Mouse (Mus musculus) hindbrain, embryonic 14.5 days (tissue): ENCODE results near the gene Golm1. TPM values are rescaled to one million over a fixed set of nuclear protein-coding genes. Genes with fewer than 3 reads are reported as not detected.

Experiments
- ATAC-seq: fragments of 200-750 bp; cut with Nextera tagmentation; 2 replicates; pipeline ENCODE4 v1.8.0; 2017; ENCODE audit warnings: moderate number of reproducible peaks, mild to moderate bottlenecking, moderate TSS enrichment, moderate library complexity; ENCODE audit not compliant: low FRiP score
- DNase-seq: peaks from one replicate; pipeline ENCODE4 v3.0.0-alpha.2; 2015; ENCODE audit warnings: low spot score
- H3K27ac ChIP-seq: fragments of 300-500 bp; sonication (generic); 2 replicates; pipeline ENCODE4 v1.5.1; 2014; ENCODE audit warnings: mild to moderate bottlenecking, moderate library complexity
- H3K27me3 ChIP-seq: fragments of 300-500 bp; sonication (generic); 2 replicates; pipeline ENCODE4 v1.6.1; 2014; ENCODE audit warnings: mild to moderate bottlenecking, low read length, mixed read lengths; ENCODE audit not compliant: control insufficient read depth, insufficient read depth
- H3K36me3 ChIP-seq: fragments of 300-500 bp; sonication (generic); replicated peaks from 2 replicates; pipeline ENCODE4 v1.6.1; 2014; ENCODE audit not compliant: control insufficient read depth, insufficient read depth
- H3K4me1 ChIP-seq: fragments of 300-500 bp; sonication (generic); replicated peaks from 2 replicates; pipeline ENCODE4 v1.6.1; 2014; ENCODE audit warnings: antibody characterized with exemption, low read length, mixed read lengths; ENCODE audit not compliant: control insufficient read depth, insufficient read depth
- H3K4me2 ChIP-seq: fragments of 300-500 bp; sonication (generic); replicated peaks from 2 replicates; pipeline ENCODE4 v1.6.1; 2014; ENCODE audit warnings: mild to moderate bottlenecking, moderate library complexity
- H3K4me3 ChIP-seq: fragments of 300-500 bp; sonication (generic); replicated peaks from 2 replicates; pipeline ENCODE4 v1.5.1; 2014; ENCODE audit warnings: mild to moderate bottlenecking, low read length
- H3K9ac ChIP-seq: fragments of 300-500 bp; sonication (generic); 2 replicates; pipeline ENCODE4 v1.6.1; 2014
- H3K9me3 ChIP-seq: fragments of 300-500 bp; sonication (generic); 2 replicates; pipeline ENCODE4 v1.6.1; 2016; ENCODE audit warnings: low read length; ENCODE audit not compliant: control insufficient read depth
- WGBS: fragments of 180-500 bp; shearing (Covaris S2); extraction: QIAGEN DNeasy Blood & Tissue Kit; methylation state at CpG from one replicate; pipeline ENCODE4 v1.1.7; 2014; 5-methylcytosine and 5-hydroxymethylcytosine counted together
- polyA plus RNA-seq: library from polyadenylated mRNA; unstranded; fragments of >200 nt; fragmentation: Nextera tagmentation; extraction: Ambion mirVana; gene quantifications from 2 replicates; pipeline ENCODE4 v1.2.1, GENCODE M21; 2014

Golm1 gene
- polyA plus RNA-seq, 1 experiment from 2014 or later = 25.3 TPM

DNA sequence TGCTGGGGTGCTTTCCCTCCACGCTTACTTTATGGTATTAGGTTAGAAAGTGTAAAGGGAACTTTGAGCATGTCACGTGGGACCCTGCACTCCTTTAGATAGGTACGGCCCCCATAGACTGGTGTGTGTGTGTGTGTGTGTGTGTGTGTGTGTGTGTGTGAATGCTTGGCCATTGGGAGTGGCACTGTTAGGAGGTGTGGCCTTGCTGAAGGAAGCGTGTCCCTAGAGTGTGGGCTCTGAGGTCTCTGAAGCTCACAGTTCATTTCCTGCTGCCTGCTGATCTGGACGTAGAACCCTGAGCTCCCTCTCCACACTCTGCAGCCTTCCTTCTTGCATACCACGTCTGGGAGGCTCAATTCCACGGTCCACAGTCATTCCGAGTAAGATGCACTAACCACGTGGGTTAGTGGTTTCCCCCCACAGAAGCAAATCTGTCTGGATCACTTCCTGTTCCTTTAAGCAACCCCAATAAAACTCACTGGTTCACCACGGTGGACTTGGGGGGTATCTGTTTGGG, 19.2 kb downstream of the Golm1 start:
- 50% methylated on average over 10 of the region's 10 CpGs for WGBS
- ATAC-seq = no peak
- H3K27ac ChIP-seq = no peak overlapping the region
- peaks cover 14% of the 10 kb centered on the region for H3K4me1 ChIP-seq
- H3K36me3 ChIP-seq = no peaks in the 10 kb centered on the region
- no peaks in the 10 kb centered on the region for H3K27me3 ChIP-seq
- no peak overlapping the region for H3K9ac ChIP-seq
- H3K9me3 ChIP-seq = no peaks in the 10 kb centered on the region
- no peak overlapping the region for H3K4me3 ChIP-seq
- no peak overlapping the region for H3K4me2 ChIP-seq
- DNase-seq = no peak

DNA sequence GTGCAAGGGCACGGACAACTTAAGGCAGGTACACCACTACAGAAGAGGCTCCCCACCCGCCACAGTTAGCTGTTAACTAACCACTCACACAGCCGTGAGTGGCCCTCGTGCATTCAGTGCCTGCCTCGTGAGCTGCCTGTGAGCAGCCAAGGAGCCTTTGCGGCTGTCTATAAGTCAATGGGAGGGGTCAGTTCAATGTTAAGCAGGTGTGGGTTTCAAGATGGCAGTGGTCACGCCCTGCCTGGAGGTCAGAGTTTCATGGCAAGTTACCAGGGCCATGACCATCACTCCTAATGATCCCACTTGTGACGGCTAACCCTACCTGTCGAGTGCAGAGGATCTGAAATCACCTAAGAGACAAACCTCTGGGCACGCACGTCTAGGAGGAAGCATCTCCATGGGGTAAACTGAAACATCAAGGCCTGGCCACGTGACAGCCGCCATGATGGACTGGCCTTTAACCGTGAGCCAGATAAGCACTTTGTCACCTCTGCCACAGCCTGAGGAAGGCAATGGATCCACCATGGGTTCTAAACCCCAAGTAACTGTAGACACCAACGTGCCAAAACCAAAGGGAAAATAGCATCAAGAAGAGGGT, 19.8 kb downstream of the Golm1 start:
- Histone ChIP-seq H3K27me3 (no peaks in the 10 kb centered on the region), H3K9me3 (no peaks in the 10 kb centered on the region), H3K4me3 (no peak overlapping the region), H3K27ac (no peak overlapping the region), H3K36me3 (no peaks in the 10 kb centered on the region), H3K4me2 (no peak overlapping the region), H3K9ac (no peak overlapping the region), H3K4me1 (peaks cover 14% of the 10 kb centered on the region)
- DNase-seq = no peak
- no peak for ATAC-seq
- WGBS = 93% methylated on average over 15 of the region's 15 CpGs

DNA sequence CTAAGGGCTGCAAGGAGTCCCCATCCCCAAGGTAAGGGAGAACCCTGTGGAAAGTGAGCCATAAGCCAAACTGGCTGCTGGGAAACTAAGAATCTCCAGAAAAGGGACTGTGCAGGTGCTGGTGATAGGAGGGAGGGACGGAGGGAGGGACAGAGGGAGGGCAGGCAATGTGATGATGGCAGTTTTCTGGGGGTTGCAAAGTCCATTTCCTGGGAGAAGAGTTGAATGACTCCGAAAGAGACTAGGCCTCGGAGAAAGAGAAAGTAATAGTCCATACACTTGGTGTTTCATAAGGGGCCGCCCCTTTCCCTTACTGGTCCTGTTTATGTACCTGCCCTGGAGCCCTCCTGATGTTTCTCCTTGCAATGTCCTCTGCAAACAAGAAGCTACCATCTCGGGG, 21.1 kb downstream of the Golm1 start:
- no peak overlapping the region for H3K4me2 ChIP-seq
- H3K9ac ChIP-seq = no peak overlapping the region
- no peak overlapping the region for H3K27ac ChIP-seq
- H3K4me1 ChIP-seq = peaks cover 14% of the 10 kb centered on the region
- no peak overlapping the region for H3K4me3 ChIP-seq
- no peak for ATAC-seq
- no peak for DNase-seq
- H3K27me3 ChIP-seq = no peaks in the 10 kb centered on the region
- 0 out of 2 replicates have a peak, but pooled peaks cover 5% of the 10 kb centered on the region for H3K36me3 ChIP-seq
- no peaks in the 10 kb centered on the region for H3K9me3 ChIP-seq
- 90% methylated on average over 5 of the region's 5 CpGs for WGBS

DNA sequence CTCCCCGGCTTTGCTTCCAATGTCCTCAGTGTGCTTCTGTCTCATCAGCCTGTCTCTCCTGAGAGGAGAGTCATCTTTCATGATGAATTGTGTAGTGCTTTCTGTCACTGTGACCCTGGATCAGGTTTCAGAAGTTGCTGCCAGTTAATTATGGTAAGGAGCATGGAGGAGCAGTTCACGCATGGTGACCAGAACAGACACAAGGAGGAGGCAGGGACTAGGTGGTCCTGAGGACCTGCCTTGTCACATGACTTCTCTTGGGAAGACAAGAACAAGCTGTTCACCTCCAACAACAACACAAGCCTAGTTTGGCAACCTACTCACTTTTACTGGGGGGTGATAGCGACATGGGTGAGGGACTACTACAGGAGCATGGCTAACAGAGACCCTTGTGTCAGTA, 22.5 kb downstream of the Golm1 start:
- H3K36me3 ChIP-seq = peaks cover 14% of the 10 kb centered on the region; the same call in 1 of the 2 replicates
- H3K9me3 ChIP-seq = no peaks in the 10 kb centered on the region
- H3K27me3 ChIP-seq = no peaks in the 10 kb centered on the region
- H3K4me1 ChIP-seq = peaks cover 14% of the 10 kb centered on the region
- no peak overlapping the region for H3K9ac ChIP-seq
- DNase-seq (no peak), ATAC-seq (no peak)
- WGBS = 44% methylated on average over 3 of the region's 3 CpGs
- no peak overlapping the region for H3K4me3 ChIP-seq
- 0 out of 2 replicates have a peak overlapping the region, but pooled peaks have one; percentile 49 for H3K27ac ChIP-seq
- no peak overlapping the region for H3K4me2 ChIP-seq

DNA sequence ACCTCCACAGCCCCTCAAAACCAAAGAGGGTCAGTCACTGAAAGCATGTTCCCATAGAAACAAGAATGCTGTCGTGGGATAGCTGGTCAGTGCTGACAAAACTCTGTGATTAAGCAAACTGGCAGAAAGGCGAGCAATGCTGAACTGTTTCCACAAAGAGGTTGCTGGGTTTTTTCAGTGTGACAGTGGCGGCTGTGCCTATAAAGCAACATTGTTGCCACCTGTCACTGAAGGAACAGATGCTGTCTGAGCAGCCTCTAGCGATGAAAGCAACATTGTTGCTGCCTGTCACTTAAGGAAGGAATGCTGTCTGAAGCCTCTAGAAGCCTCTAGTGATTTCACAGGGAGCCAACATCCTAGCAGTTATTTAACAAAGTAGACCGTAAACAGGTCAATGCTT, 23.0 kb downstream of the Golm1 start:
- no peak overlapping the region for H3K9ac ChIP-seq
- no peak overlapping the region for H3K4me2 ChIP-seq
- peak overlapping the region; percentile 49; the same call in 1 of the 2 replicates for H3K27ac ChIP-seq
- ATAC-seq = no peak; the same call in 1 of the 2 replicates
- H3K9me3 ChIP-seq = no peaks in the 10 kb centered on the region
- no peak overlapping the region for H3K4me3 ChIP-seq
- peaks cover 14% of the 10 kb centered on the region for H3K4me1 ChIP-seq
- WGBS = 20% methylated on average over 5 of the region's 5 CpGs
- no peaks in the 10 kb centered on the region for H3K27me3 ChIP-seq
- peak; percentile 42 for DNase-seq
- peaks cover 14% of the 10 kb centered on the region; the same call in 1 of the 2 replicates for H3K36me3 ChIP-seq

DNA sequence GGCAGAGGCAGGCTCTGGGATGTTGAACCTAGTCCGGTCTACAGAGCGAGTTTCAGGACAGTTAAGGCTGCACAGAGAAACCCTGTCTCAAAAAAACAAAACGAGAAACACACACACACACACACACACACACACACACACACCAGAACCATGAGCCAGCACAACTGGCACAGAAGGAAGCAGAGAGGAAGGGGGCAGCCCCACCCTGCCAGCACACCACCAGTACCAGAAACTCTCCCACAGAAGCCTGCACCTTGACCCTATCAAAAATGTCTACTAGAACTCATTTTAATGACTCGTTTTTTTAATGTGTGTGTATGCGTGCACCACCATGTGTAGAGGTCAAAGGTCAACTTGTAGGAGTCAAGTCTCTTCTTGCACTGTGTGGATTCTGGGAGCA, 25.8 kb downstream of the Golm1 start:
- Histone ChIP-seq H3K4me2 (no peak overlapping the region), H3K27me3 (no peaks in the 10 kb centered on the region), H3K4me1 (peaks cover 14% of the 10 kb centered on the region), H3K4me3 (no peak overlapping the region), H3K9ac (no peak overlapping the region), H3K9me3 (no peaks in the 10 kb centered on the region), H3K27ac (no peak overlapping the region), H3K36me3 (peaks cover 14% of the 10 kb centered on the region; the same call in 1 of the 2 replicates)
- no peak for ATAC-seq
- DNase-seq = no peak
- 77% methylated on average over 5 of the region's 5 CpGs for WGBS

DNA sequence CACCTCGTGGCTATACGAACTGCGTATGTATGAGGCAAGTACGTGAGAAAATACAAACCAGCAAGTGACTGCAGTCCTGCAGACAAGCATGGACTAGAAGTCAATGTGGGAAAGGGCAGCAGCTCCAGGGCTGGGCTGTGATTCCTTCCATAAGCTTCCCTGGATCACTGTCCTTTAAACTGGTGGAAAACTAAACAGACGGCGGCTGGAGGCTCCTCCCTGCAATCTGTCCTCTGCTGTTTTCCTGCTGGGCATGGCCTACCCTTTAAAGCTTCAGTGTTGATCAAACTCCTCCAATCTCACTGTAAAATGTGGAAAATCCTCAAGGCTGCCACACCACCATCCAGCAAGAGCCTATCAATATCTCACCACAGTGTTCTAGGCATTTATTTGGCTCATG, 27.0 kb downstream of the Golm1 start:
- Histone ChIP-seq H3K4me2 (no peak overlapping the region), H3K4me3 (no peak overlapping the region), H3K27me3 (no peaks in the 10 kb centered on the region), H3K27ac (no peak overlapping the region), H3K36me3 (peaks cover 14% of the 10 kb centered on the region; the same call in 1 of the 2 replicates), H3K4me1 (peaks cover 13% of the 10 kb centered on the region), H3K9me3 (no peaks in the 10 kb centered on the region), H3K9ac (no peak overlapping the region)
- DNase-seq = no peak
- 88% methylated on average over 6 of the region's 6 CpGs for WGBS
- ATAC-seq = no peak

DNA sequence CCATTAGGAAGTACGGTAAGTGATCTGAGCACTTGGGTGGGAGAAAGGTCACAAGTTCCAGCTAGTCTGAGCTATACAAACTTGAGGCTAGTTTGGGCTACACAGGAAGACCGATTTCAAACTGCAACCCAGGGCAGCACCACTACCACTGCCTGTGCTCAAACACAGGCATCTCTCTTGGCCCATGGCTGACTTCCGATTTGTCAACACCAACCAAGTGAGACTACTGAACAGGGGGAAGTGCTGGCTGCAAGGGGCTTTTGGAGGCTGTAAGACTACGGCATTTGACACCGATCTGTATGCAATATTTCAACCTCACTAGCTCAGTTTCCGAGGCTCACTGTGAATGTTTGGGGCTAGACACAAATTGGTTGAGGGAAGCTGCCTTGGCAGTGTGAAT, 28.1 kb downstream of the Golm1 start:
- Histone ChIP-seq H3K27me3 (no peaks in the 10 kb centered on the region), H3K4me3 (no peak overlapping the region), H3K27ac (no peak overlapping the region), H3K4me2 (no peak overlapping the region), H3K9ac (no peak overlapping the region), H3K9me3 (no peaks in the 10 kb centered on the region), H3K36me3 (peaks cover 15% of the 10 kb centered on the region), H3K4me1 (0 out of 2 replicates have a peak, but pooled peaks cover 2% of the 10 kb centered on the region)
- WGBS = 88% methylated on average over 6 of the region's 6 CpGs
- ATAC-seq = no peak
- no peak for DNase-seq

DNA sequence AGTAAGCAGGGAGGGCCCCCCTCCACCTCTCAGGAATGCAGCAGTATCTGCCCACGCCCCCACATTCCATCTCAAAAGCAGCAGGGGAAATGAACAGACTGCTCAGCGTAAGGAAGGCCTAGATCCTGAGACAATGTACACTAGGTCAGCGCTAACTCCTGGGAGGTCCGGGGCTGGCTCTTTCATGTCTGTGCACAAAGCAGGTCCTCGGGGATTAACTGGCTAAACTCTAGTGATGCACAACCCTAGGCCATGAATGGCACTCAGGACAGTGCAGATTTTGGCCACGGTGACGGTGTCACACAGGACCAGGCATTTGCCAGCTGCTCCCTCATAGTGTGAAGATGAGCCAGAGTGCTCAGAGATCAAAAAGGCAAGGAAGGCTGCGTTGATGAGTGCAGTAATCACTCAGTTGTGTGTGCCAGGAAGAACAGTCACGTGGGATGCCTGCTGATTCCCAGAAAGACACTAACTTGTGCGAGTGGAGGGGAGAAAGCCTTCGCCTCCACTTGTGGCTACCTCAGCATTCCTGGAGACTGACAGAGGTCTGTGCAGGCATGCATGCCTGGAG, 28.9 kb downstream of the Golm1 start:
- H3K27me3 ChIP-seq = no peaks in the 10 kb centered on the region

More for the DNA sequence above, 28.9 kb downstream of the Golm1 start:
- Histone ChIP-seq H3K27ac (no peak overlapping the region), H3K4me3 (no peak overlapping the region), H3K9ac (no peak overlapping the region), H3K9me3 (no peaks in the 10 kb centered on the region), H3K36me3 (peaks cover 21% of the 10 kb centered on the region), H3K4me1 (no peaks in the 10 kb centered on the region), H3K4me2 (no peak overlapping the region)
- WGBS = 55% methylated on average over 11 of the region's 11 CpGs
- ATAC-seq (no peak), DNase-seq (no peak)
